Mouse (Mus musculus) thymus, postnatal 0 days (tissue): Measurements from ENCODE around the gene Prkag2. TPM values are rescaled to one million over a fixed set of nuclear protein-coding genes. Genes with fewer than 3 reads are reported as not detected.
A peak's percentile ranks its signal among the peaks of the same experiment; 100 is the strongest.

Experiments
- DNase-seq: peaks from one replicate; pipeline ENCODE4 v3.0.0-alpha.2; 2015; ENCODE audit warnings: low spot score
- polyA plus RNA-seq: library from polyadenylated mRNA; unstranded; fragments of >200 nt; fragmentation: Nextera tagmentation; extraction: Ambion mirVana; gene quantifications from 2 replicates; pipeline ENCODE4 v1.2.1, GENCODE M21; 2015

The Prkag2 gene
- polyA plus RNA-seq, 1 experiment from 2014 or later: 31.2 TPM

GRCm38 (mm10) chr5:24928816-24929215 is 171.6 kb downstream of the Prkag2 start:
- DNase-seq: no peak

DNA sequence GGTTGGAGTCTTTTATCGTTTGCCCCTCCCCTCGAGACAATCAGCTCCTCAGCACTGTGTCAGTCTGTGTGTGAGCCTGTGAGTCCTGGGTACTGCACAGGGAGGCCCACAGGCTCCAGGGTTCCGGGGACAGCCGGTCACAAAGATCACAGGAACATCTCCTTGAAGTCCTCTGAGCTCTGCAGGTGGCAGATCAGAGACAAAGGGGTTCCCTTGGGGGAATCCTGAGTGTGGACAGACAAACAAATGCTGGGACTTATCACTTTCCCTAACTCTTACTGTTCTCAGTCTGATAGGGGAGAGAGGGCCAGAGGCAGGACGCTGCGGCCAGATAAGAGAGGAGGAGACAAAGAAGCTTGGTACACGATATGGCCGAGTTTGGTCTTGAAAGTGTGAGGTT is 172.7 kb downstream of the Prkag2 start:
- no peak for DNase-seq

DNA sequence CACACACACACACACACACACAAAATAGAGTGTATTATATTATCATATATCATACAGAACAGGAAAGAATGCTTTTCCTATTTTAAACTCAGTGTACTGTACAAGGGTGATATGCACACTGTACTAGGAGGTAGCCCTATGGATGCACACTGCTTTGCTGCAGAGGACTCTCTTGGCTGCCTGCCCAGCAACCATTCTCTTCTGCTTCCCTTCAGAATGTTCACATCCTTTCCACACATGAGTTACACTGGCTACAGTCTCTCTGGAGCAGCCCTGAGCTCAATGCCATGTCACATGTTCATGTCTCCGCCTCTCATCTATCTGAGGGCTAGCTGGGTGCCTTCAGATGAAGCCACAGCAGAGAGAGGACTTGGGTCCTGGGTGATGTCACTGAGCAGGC is 181.3 kb downstream of the Prkag2 start:
- DNase-seq: no peak

GRCm38 (mm10) chr5:24916511-24916910 is 183.9 kb downstream of the Prkag2 start:
- DNase-seq: no peak

GRCm38 (mm10) chr5:24915119-24915518 is 185.3 kb downstream of the Prkag2 start:
- DNase-seq: peak; percentile 50

DNA sequence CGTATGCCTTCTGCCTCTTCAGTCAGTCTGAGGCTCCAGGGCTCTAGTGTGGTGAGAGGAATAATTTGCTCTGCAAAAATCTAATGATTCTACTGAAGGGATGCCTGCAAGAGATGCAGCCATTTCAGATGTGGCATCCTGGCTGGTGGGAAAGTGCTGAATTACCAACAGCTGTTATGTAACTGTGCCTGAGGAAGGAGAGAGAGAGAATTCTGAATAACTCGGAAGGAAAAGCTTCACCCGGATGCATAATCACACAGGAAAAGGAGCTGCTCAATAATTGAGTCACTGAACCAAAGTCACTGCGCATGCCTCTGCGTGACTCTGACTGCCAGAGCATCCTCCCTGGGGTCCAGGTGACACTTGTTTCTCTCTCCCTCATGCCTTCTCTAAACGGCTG is 186.8 kb downstream of the Prkag2 start:
- no peak for DNase-seq

- peak; percentile 78 for DNase-seq
Observed at GRCm38 (mm10) chr5:24908820-24909716, 191.4 kb downstream of the Prkag2 start.

DNA sequence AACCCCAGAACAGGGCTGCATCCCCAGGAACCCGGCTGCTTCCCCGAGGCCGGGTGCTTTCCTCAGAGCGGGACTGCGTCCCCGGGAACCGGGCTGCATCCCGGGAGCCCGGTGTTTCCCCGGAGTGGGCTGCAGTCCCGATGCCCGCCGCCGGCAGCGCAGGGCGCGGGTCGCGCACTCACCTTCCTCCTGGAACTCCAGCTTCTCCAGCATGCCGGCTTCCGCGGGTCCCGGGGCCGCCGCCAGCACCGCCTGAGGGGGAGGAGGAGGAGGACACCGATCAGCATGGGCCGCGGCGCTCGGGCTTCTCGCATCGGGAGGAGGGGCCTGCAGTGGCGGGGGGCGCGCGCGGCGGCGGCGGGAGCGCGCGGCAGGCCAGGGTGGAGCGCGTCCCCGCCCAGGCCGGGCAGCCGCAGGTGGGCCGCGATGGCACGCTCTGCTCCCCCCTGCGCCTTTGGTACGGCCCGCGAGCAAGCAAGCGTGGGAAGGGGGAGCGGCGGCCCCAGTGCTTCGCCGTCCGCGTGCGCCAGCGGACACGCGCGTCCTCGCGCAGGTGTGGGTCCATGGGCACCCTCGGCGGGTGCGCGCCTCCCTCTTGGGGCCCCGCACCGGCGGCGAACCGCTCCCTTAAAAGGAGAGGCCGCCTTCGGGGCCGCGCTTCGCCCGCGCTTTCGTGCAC is 192.2 kb downstream of the Prkag2 start:
- peak; percentile 97 for DNase-seq

DNA sequence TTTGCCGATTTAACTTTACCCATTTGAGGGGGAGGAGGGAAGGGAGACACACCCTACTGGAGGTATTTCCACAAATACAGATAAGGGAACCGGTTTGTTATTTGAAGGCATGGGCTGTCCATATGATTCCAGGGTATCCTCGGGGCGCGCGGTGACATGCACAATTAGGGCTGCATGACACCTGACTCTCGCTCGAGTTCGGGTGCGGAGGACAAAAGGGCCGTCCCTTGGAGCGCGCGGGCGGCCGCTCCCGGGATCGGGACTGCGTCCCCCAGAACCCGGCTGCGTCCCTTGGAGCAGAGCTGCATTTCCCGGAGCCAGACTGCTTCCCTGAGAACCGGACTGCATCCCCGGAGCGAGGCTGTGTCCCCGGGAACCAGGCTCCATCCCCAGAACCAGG is 192.7 kb downstream of the Prkag2 start:
- peak; percentile 32 for DNase-seq

GRCm38 (mm10) chr5:24906844-24907243 is 193.6 kb downstream of the Prkag2 start:
- no peak for DNase-seq

- DNase-seq: no peak
Observed at GRCm38 (mm10) chr5:24904941-24905340, 195.5 kb downstream of the Prkag2 start.

- no peak for DNase-seq
Observed at GRCm38 (mm10) chr5:24904423-24904822, 196.0 kb downstream of the Prkag2 start.

GRCm38 (mm10) chr5:24904001-24904400 is 196.4 kb downstream of the Prkag2 start:
- DNase-seq: no peak

GRCm38 (mm10) chr5:24902835-24903234 is 197.6 kb downstream of the Prkag2 start:
- peak; percentile 63 for DNase-seq

DNA sequence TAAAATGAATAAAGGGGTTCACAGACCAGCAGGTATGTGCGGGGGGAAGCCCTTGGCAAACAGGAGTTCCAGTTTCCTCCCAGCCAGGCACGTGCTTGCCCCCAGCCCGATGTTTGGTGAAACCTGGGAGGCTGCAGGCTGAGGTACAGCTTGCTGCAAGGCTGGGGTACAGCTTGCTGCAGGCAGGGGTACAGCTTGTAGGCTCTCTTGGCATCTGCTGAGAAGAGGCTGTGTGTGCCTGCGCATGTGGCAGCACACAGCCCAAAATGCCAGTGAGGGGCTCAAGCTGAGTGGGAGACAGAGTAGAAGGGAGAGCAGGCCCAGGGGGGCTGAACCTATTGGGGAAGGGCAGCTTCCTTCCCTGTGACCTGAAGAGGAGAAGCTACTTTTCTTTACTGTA is 204.8 kb downstream of the Prkag2 start:
- DNase-seq: no peak

DNA sequence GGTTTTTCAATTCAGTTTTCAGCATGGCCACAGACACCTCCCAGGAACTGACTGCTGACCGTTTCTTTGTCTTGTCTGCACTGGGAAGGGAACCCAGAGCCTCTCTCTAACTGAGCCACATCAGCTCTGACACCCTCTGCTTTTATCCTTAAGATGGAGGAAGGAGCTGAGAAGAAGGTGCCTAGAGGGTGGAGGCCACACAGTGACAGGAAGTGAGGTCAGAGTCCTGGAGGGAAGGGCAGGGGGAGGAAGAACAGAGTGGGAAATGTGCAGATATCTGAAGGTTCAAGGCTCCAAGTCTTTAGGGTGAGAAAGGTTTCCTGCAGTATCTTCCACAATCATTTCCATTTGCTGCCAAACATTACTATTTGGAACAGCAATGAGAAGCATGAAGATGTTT is 205.6 kb downstream of the Prkag2 start:
- DNase-seq: peak; percentile 46

DNA sequence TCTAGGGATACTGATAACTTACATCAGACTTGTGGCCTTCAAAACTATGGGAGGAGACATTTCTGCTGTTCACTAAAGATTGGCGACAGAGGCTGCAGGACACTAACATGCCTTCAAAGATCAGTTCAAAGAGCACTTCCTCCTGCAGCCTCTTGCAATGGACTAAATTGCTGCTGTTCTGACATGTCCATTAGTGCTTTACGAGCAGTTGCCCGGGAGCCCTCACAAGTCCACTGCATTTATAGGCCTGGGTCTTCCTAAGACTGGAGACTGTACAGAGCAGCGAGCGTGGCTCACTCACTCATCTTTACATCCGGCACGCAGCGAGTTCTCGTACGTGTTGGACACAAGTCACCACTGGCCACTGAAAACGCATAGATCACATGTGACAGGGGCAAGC is 208.0 kb downstream of the Prkag2 start:
- DNase-seq: no peak

DNA sequence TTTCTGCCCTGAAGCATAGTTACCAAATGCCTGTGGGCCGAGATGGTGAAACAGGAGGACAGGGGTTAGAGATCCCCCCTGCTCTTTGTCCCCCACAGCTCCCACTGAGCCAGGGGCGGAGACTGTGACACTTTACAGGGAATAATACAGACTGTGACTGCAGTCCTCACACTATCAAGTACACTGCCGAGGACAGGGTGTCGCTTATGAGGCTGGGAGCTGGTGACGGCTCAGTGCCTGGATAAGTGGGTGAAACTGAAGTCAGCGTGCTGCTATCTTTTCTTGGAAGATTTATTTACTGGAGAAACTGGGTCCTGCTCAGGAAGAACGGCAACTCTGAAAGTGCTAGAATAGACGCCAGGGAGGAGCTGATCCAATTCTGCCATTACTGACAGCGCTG is 210.6 kb downstream of the Prkag2 start:
- DNase-seq: no peak

GRCm38 (mm10) chr5:24888874-24889591 is 211.4 kb downstream of the Prkag2 start:
- no peak for DNase-seq

DNA sequence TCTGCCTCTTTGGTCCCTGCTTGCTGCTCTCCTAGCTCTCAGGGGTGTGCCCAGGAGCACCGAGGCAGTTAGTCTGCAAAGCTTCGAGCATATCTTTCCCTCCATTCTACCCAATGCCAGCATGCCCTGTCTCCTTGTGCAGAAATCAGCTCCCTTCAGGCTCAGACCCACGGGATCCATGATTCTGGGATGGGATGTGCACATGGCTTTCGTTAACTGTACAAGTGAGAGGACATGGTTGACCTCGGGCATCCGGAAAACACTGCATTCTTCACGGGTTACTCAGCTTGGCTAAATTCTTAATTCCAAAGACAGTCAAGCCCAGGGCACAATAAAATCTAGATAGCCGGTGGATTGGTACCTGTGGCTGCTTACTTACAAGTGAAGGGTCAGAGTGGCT is 213.2 kb downstream of the Prkag2 start:
- DNase-seq: no peak

GRCm38 (mm10) chr5:24878713-24879112 is 221.7 kb downstream of the Prkag2 start:
- no peak for DNase-seq
